Mouse (Mus musculus) C2C12 (cell line): Measurements from ENCODE around the gene Frmd6. TPM values are rescaled to one million over a fixed set of nuclear protein-coding genes. Genes with fewer than 3 reads are reported as not detected.
A peak's percentile ranks its signal among the peaks of the same experiment; 100 is the strongest.

ENCODE experiments used
- H3K27me3 ChIP-seq: one replicate; pipeline ENCODE4 v1.6.1; 2011; ENCODE audit not compliant: control insufficient read depth, insufficient read depth, insufficient read length
- H3K36me3 ChIP-seq: one replicate; pipeline ENCODE4 v1.6.1; 2011; ENCODE audit not compliant: control insufficient read depth, insufficient read depth
- H3K4me3 ChIP-seq: one replicate; pipeline ENCODE4 v1.5.1; 2011; ENCODE audit warnings: mild to moderate bottlenecking, control low read depth; ENCODE audit not compliant: poor library complexity, insufficient read depth, severe bottlenecking
- H3K79me2 ChIP-seq: one replicate; pipeline ENCODE4 v1.6.1; 2011; ENCODE audit not compliant: control insufficient read depth, insufficient read depth
- H3K79me3 ChIP-seq: one replicate; pipeline ENCODE4 v1.6.1; 2011; ENCODE audit warnings: low read depth, control low read depth
- H3ac ChIP-seq: one replicate; pipeline ENCODE3; 2011; ENCODE audit warnings: low read depth; ENCODE audit not compliant: control insufficient read depth, insufficient read length
- CEBPB ChIP-seq: IDR thresholded peaks from one replicate; pipeline ENCODE4 v1.6.1; 2011; ENCODE audit warnings: low read depth, mild to moderate bottlenecking, control low read depth, moderate library complexity
- CTCF ChIP-seq: IDR thresholded peaks from one replicate; pipeline ENCODE4 v1.5.1; 2011; ENCODE audit not compliant: control insufficient read depth, insufficient read depth, insufficient read length
- FOSL1 ChIP-seq: IDR thresholded peaks from one replicate; pipeline ENCODE4 v1.8.0; 2011; ENCODE audit warnings: mild to moderate bottlenecking, low read length; ENCODE audit not compliant: poor library complexity, insufficient read depth, severe bottlenecking
- MAX ChIP-seq: IDR thresholded peaks from one replicate; pipeline ENCODE4 v1.6.1; 2011; ENCODE audit warnings: mild to moderate bottlenecking, control low read depth
- MYOD1 ChIP-seq: IDR thresholded peaks from one replicate; pipeline ENCODE4 v1.6.1; 2011; ENCODE audit warnings: low read depth; ENCODE audit not compliant: control insufficient read depth, insufficient read length
- MYOG ChIP-seq: IDR thresholded peaks from one replicate; pipeline ENCODE4 v1.6.1; 2011; ENCODE audit not compliant: control insufficient read depth, insufficient read length; ENCODE audit errors: extremely low read depth
- USF1 ChIP-seq: IDR thresholded peaks from one replicate; pipeline ENCODE4 v1.6.1; 2011; ENCODE audit warnings: low read depth, mild to moderate bottlenecking, control low read depth, moderate library complexity
- polyA plus RNA-seq: library from polyadenylated mRNA; unstranded; fragments of >200 nt; fragmentation: generic; extraction: Trizol; gene quantifications from one replicate; pipeline ENCODE4 v1.2.1, GENCODE M21; 2012; ENCODE audit warnings: missing spikeins

Frmd6 gene
- polyA plus RNA-seq, 1 experiment = 29.2 TPM

DNA sequence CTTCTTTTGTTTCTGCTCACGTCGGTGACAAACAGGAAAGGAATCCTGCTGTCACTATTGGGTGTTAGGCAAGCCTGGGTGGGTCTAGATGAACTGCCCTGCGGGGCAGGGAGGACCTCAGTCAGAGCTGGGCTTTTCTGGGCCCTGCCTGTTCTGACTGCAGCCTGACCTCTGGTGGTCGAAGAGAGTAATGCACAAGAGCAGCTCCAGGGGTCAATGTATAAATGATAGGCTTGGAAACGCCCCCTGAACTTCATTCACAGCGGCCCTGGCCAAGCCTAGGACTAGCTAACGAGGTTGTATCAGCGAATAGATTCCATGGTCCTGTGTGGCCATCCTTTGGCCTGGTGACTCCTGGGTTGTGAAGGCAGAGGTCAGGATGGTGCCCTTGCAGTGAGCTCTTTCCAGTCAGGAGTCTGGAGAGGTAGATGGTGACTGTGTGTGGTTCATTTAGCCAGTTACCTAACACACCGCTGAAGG is 85.0 kb downstream of the Frmd6 start:
- TF ChIP-seq CTCF (peak; percentile 59), FOSL1 (no peak), USF1 (no peak), CEBPB (peak; percentile 41), MAX (peak; percentile 21), MYOD1 (no peak), MYOG (no peak)
- Histone ChIP-seq H3K4me3 (no peak overlapping the region), H3K79me2 (no peaks in the 10 kb centered on the region), H3ac (no peak overlapping the region), H3K27me3 (no peaks in the 10 kb centered on the region), H3K36me3 (no peaks in the 10 kb centered on the region), H3K79me3 (no peaks in the 10 kb centered on the region)

GRCm38 (mm10) chr12:70911029-70911428 is 85.7 kb downstream of the Frmd6 start:
- H3K36me3 ChIP-seq = no peaks in the 10 kb centered on the region
- no peaks in the 10 kb centered on the region for H3K79me3 ChIP-seq
- no peaks in the 10 kb centered on the region for H3K27me3 ChIP-seq
- no peak overlapping the region for H3ac ChIP-seq
- H3K4me3 ChIP-seq = no peak overlapping the region
- TF ChIP-seq CEBPB (no peak), CTCF (peak; percentile 93), FOSL1 (no peak), MAX (no peak)
- H3K79me2 ChIP-seq = no peaks in the 10 kb centered on the region

DNA sequence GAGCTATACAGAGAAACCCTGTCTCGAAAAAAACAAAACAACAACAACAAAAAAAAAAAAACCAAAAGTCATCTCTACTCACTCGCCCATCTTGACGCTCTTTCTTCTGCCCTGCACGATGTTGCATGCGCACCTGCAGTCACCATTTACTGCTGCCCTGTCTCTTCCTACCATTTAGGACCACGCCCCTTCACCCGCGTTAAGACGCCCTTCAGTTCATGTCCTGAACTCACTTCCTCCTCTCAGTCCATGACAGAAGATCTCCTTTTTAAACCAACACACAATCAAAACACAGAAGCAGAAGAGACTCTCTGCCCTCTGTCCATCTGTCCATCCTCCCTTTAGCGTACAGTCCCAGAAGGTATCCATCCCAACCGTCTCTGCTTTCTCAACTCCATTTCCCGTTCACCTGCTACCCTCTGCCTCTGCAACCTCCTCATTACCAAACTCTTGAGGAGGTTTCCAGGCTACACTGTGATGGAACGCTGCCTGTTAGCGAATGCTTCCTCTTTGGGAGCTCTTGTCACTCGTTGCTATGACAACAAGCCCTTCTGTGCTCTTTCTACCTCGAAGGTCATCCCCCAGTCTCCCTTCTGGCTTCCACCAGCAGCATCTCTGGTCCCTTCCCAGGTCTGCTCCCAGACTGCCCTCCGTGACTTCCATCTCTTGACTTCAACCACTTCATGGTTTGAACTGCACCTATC is 86.5 kb downstream of the Frmd6 start:
- no peak overlapping the region for H3K4me3 ChIP-seq
- H3K36me3 ChIP-seq = no peaks in the 10 kb centered on the region
- no peak for TF ChIP-seq FOSL1
- TF ChIP-seq CEBPB = no peak
- no peak for TF ChIP-seq USF1
- no peak for TF ChIP-seq MYOG
- no peak for TF ChIP-seq MAX
- TF ChIP-seq CTCF = no peak
- no peak for TF ChIP-seq MYOD1
- H3K27me3 ChIP-seq = no peaks in the 10 kb centered on the region
- no peaks in the 10 kb centered on the region for H3K79me2 ChIP-seq
- H3K79me3 ChIP-seq = no peaks in the 10 kb centered on the region
- H3ac ChIP-seq = no peak overlapping the region

GRCm38 (mm10) chr12:70913429-70913828 is 88.1 kb downstream of the Frmd6 start:
- no peak overlapping the region for H3K4me3 ChIP-seq
- H3K79me2 ChIP-seq = no peaks in the 10 kb centered on the region
- H3K27me3 ChIP-seq = no peaks in the 10 kb centered on the region
- no peaks in the 10 kb centered on the region for H3K79me3 ChIP-seq
- peak; percentile 62 for TF ChIP-seq CTCF
- TF ChIP-seq CEBPB = no peak
- no peak overlapping the region for H3ac ChIP-seq
- H3K36me3 ChIP-seq = no peaks in the 10 kb centered on the region

- no peak for TF ChIP-seq MYOD1
- no peak for TF ChIP-seq FOSL1
- TF ChIP-seq CTCF = no peak
- TF ChIP-seq MAX = no peak
- no peak for TF ChIP-seq MYOG
- no peak for TF ChIP-seq CEBPB
- TF ChIP-seq USF1 = no peak
- H3K79me3 ChIP-seq = no peaks in the 10 kb centered on the region
Observed at GRCm38 (mm10) chr12:70914387-70914786, 89.1 kb downstream of the Frmd6 start.

DNA sequence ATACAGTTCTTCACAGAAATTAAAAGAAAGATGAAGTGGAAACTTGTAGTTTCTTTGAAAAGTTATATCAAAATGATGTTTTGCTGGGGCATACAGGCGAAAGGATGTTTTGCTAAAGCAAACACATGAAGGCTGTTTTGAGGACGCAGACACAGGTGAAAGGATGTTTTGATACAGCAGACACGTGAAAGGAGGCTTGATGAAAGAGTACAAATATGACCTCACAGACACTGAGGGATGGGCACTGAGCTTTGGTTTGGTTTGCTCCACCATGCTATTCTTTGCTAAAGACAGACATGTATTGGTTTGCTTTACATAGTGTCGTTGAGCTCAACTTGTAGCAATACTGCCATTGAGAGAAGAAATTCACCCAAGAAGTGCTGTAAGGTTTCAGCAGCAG is 104.5 kb downstream of the Frmd6 start:
- Histone ChIP-seq H3K27me3 (peaks cover 4% of the 10 kb centered on the region), H3K79me3 (no peaks in the 10 kb centered on the region), H3K36me3 (no peaks in the 10 kb centered on the region), H3K4me3 (no peak overlapping the region), H3K79me2 (no peaks in the 10 kb centered on the region), H3ac (no peak overlapping the region)
- TF ChIP-seq MAX (no peak), MYOD1 (no peak), FOSL1 (no peak)

More at GRCm38 (mm10) chr12:70914387-70914786, 89.1 kb downstream of the Frmd6 start:
- Histone ChIP-seq H3K27me3 (no peaks in the 10 kb centered on the region), H3ac (no peak overlapping the region), H3K4me3 (no peak overlapping the region), H3K36me3 (no peaks in the 10 kb centered on the region), H3K79me2 (no peaks in the 10 kb centered on the region)
